Mouse (Mus musculus) neutrophil, adult 5-6 weeks (primary cell): ENCODE measurements around the gene Gm17651. TPM values are rescaled to one million over a fixed set of nuclear protein-coding genes. Genes with fewer than 3 reads are reported as not detected.

Experiments used
- ATAC-seq: fragments of 151-379, 151-347 bp; 2 replicates; pipeline ENCODE4 v1.8.0; 2017; ENCODE audit warnings: mild to moderate bottlenecking, moderate TSS enrichment; ENCODE audit not compliant: insufficient number of reproducible peaks, poor library complexity, low FRiP score, severe bottlenecking; ENCODE audit errors: extremely low read depth
- total RNA-seq: library from RNA; stranded (forward); fragments of 200-1000 nt; gene quantifications from 2 replicates; pipeline ENCODE4 v1.2.3, GENCODE M21; 2017

Gm17651 gene
- total RNA-seq, 1 experiment from 2014 or later, result not detected

- peak; percentile 68 for ATAC-seq
These were observed 7.0 kb upstream of the Gm17651 start for GRCm38 (mm10) chr3:97681321-97682158.

- peak; percentile 78 for ATAC-seq
These were observed 6.3 kb upstream of the Gm17651 start for GRCm38 (mm10) chr3:97680631-97681320.

GRCm38 (mm10) chr3:97678416-97678815 lies 3.9 kb upstream of the Gm17651 start:
- no peak for ATAC-seq

- no peak for ATAC-seq
These were observed 1.6 kb upstream of the Gm17651 start for GRCm38 (mm10) chr3:97676126-97676525.

GRCm38 (mm10) chr3:97667093-97667675 lies 7.3 kb downstream of the Gm17651 start:
- ATAC-seq, result no peak

DNA sequence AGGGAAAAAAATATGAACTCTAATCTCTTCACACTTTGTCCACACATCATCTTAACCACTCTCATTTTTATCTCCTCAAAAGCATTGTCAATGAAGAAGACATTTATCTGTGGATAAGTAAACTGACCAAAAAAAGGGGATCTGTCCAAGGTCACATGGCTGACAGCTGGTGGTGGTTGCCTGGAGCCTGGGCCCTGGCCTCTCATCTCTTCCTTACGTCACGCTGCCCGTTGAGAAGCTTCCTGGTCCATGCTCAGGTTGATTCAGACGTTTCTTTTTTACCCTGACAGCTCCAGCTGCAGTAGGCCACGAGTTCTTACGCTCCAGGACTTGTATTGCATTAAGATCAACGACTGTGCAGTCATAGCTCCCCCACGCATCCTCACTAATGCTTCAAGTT lies 8.3 kb downstream of the Gm17651 start:
- ATAC-seq, result no peak

DNA sequence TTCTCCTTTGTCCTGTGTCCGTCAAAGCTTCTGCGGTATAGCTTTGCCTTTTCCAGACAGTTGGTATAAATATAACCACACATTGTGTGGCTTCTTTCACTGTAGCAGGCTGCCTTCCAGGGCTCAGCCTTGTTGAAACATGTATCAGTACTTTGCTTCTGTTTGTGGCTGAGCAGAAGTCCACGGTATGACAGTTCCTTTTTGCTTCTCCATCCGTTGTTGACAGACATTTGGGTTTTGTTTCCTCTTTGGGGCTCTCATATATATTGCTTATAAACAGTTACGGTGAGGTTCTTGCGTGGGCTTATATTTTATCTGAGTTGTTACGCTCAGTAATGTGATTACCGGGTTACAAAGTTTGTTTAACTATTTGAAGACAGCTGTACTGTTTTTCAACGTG lies 9.0 kb downstream of the Gm17651 start:
- ATAC-seq, result no peak

DNA sequence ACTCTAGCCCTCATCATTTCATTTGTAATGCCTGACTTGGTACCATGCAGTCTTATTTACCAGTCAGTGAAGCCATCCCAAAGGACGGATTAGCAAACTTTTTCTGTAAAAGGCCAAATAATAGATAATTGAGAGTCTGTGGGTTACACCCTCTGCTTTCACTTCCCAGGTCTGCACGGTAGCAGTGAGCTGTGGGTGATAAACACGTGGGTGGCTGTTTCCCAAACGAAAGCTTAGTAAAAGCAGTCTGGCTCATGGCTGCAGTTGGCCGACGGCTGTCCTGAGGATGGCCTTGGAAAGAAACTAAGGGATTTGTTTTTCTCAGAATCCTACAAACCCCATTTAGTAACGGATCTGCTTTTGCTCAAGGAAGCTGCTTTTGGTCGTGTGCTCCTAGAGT lies 13.3 kb downstream of the Gm17651 start:
- ATAC-seq, result no peak

GRCm38 (mm10) chr3:97659746-97660145 lies 14.7 kb downstream of the Gm17651 start:
- ATAC-seq, result no peak

GRCm38 (mm10) chr3:97658426-97659193 lies 15.9 kb downstream of the Gm17651 start:
- 0 out of 2 replicates have a peak, but pooled peaks have one; percentile 4 for ATAC-seq

GRCm38 (mm10) chr3:97657655-97658411 lies 16.7 kb downstream of the Gm17651 start, which contains the start of gene Prkab2:
Prkab2 (plus strand) TSS chr3:97658193.
- peak; percentile 97 for ATAC-seq

GRCm38 (mm10) chr3:97654901-97655300 lies 19.6 kb downstream of the Gm17651 start:
- no peak for ATAC-seq

GRCm38 (mm10) chr3:97653781-97654180 lies 20.7 kb downstream of the Gm17651 start:
- ATAC-seq, result no peak

DNA sequence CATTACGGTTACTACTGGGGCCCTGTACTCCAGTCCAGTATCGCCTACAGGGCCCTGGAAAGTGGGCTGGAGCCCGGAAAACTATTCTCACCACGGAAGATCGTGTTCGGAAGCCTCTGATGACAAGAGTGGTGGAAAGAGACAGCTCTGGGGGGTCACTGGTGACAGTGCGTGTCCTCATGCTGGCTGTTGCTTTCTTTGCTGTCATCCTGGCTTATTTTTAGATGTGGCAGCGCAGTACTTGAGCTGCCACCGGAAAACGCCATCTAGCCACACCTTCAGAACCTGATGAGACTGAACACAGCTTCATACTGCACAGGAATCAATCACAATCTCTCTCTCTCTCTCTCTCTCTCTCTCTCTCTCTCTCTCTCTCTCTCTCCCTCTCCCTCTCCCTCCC lies 22.9 kb downstream of the Gm17651 start:
- ATAC-seq, result no peak

DNA sequence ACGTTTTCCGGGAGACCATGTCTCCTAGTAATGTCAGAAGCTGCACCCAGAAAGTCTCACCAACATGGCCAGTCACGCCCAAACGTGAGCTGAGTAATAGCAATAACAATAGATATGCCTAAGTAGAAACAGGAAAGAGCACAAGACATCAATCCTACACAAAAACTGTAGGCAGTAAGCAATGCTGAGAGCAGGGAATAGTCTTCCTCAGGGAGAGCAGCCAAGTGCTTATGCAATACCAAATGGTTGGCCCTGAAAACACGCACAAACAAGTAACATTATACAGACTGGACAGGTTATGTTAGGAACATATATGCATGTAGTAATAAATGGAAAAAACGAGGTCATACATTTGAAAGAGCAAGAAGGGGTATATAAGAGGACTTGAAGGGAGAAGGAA lies 25.0 kb downstream of the Gm17651 start:
- ATAC-seq, result no peak

DNA sequence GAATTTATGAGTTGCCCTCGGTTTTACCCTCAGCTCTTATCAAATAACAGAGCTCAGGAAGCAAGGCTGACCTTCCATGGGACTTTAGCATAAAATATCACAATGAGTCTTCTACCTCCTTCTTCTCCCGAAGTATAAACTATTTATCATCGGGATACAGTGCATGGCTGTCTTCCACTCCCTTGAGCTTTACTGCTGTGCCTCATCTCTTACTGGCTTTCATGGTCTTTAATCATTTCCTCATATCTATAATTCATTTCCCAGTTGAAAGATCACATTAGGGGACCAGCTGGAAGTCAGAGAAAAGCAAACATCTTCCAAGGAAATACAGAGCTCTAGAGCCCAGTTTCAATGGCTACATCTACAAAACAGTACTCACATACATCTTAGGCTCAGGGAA lies 25.5 kb downstream of the Gm17651 start:
- no peak for ATAC-seq

- no peak for ATAC-seq
These were observed 26.0 kb downstream of the Gm17651 start for GRCm38 (mm10) chr3:97648518-97648917.

DNA sequence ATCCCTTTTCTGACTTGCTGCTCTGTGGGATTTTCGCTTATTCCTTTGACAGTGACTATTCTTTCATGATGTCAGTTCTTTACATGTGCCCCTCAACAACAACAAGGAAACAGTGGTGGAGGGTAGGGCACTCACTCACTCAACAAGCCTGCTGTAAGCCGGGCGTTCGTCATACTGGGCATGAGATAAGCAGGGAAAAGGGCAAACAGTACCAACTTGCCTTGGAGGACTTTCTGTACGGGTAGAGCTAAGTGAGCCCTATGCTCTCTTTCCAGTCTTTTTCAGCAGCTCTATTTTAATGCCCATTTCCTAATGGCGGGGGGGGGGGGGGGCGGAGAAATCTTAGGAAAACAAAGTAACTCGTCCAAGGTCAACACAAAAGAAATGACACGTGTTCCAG lies 32.5 kb downstream of the Gm17651 start:
- no peak for ATAC-seq
